ENCODE assay signal across 24 mouse cellular contexts in genomic region chrX:38771453-38771852, GRCm38 (mm10). TPM values are rescaled to one million over a fixed set of nuclear protein-coding genes. Genes with fewer than 3 reads are reported as not detected.
A peak's percentile ranks its signal among the peaks of the same experiment; 100 is the strongest.
DNase-seq lines count a peak whose midpoint lies in the region; ATAC-seq and TF ChIP-seq lines count a peak whose summit lies in the region.
"Had no signal": no experiment of that assay in that cellular context is flagged by ENCODE, and none has a peak within 500 bp of the region (broad histone marks: within the 10 kb centered on the region; RNA-seq: fewer than 3 reads in every experiment).

No protein-coding gene starts in this region.

- H3K9me3 ChIP-seq in forebrain, embryonic 14.5 days (replicated peaks; ENCODE audit: control insufficient read depth, low read length): no peaks in the 10 kb centered on the region
- H3K9me3 ChIP-seq in forebrain, embryonic 16.5 days (ENCODE audit: control insufficient read depth, low read length): no peaks in the 10 kb centered on the region
- H3K9me3 ChIP-seq in lung, embryonic 14.5 days (ENCODE audit: low read depth, low read length): no peaks in the 10 kb centered on the region
- H3K9me3 ChIP-seq in midbrain, postnatal 0 days (ENCODE audit: low read length): no peaks in the 10 kb centered on the region
- H3K9me3 ChIP-seq: embryonic facial prominence, embryonic 13.5 days; forebrain, embryonic 10.5 days; heart, embryonic 15.5 days; liver, embryonic 12.5 days had no signal

- H3K4me2 ChIP-seq in forebrain, embryonic 14.5 days (ENCODE audit: low read length): no peak overlapping the region
- H3K4me2 ChIP-seq in forebrain, embryonic 16.5 days (ENCODE audit: low read length): no peak overlapping the region
- H3K4me2 ChIP-seq in lung, embryonic 14.5 days: no peak overlapping the region
- no peak overlapping the region for H3K4me2 ChIP-seq in midbrain, postnatal 0 days (ENCODE audit: low read depth, low read length, poor library complexity, severe bottlenecking)
- H3K4me2 ChIP-seq: embryonic facial prominence, embryonic 13.5 days; heart, embryonic 15.5 days; liver, embryonic 12.5 days had no signal

- no peak overlapping the region for H3K4me3 ChIP-seq in forebrain, embryonic 14.5 days (ENCODE audit: low read depth, low read length)
- H3K4me3 ChIP-seq in forebrain, embryonic 16.5 days (replicated peaks; ENCODE audit: low read length): no peak overlapping the region
- H3K4me3 ChIP-seq in lung, embryonic 14.5 days (ENCODE audit: low read depth, low read length): no peak overlapping the region
- H3K4me3 ChIP-seq in midbrain, postnatal 0 days (ENCODE audit: low read depth, low read length): no peak overlapping the region
- H3K4me3 ChIP-seq: embryonic facial prominence, embryonic 13.5 days; forebrain, embryonic 10.5 days; heart, embryonic 15.5 days; liver, embryonic 12.5 days; myocyte had no signal

- H3K9ac ChIP-seq in forebrain, embryonic 14.5 days (ENCODE audit: low read length): no peak overlapping the region
- no peak overlapping the region for H3K9ac ChIP-seq in forebrain, embryonic 16.5 days (replicated peaks; ENCODE audit: low read depth, low read length)
- no peak overlapping the region for H3K9ac ChIP-seq in lung, embryonic 14.5 days
- no peak overlapping the region for H3K9ac ChIP-seq in midbrain, postnatal 0 days (replicated peaks; ENCODE audit: low read length, poor library complexity, severe bottlenecking)
- H3K9ac ChIP-seq: embryonic facial prominence, embryonic 13.5 days; heart, embryonic 15.5 days; liver, embryonic 12.5 days had no signal

- peak; percentile 46; the same call in 1 of the 2 replicates for ATAC-seq in forebrain, embryonic 14.5 days
- no peak for ATAC-seq in forebrain, embryonic 16.5 days
- ATAC-seq in lung, embryonic 14.5 days (ENCODE audit: insufficient read depth): no peak
- ATAC-seq in midbrain, postnatal 0 days (ENCODE audit: low FRiP score): peak; percentile 60; the same call in 1 of the 2 replicates
- ATAC-seq: liver, embryonic 12.5 days had no signal

- no peak for DNase-seq in forebrain, embryonic 14.5 days (ENCODE audit: low spot score)
- peak; percentile 1 for DNase-seq in lung, embryonic 14.5 days
- DNase-seq in lung, postnatal 10 days: no peak
- peak; percentile 15 for DNase-seq in R1 (ENCODE audit: low read depth, low spot score)
- no peak for DNase-seq in midbrain, postnatal 0 days (ENCODE audit: low spot score)
- no peak for DNase-seq in testis, postnatal 10 days (ENCODE audit: low spot score)
- no peak for DNase-seq in frontal cortex, postnatal 25 days (ENCODE audit: low spot score in 2 of 2)
- DNase-seq: adrenal gland, adult 2 months; B cell, adult 2 months; thymus, adult 2 months had no signal

- H3K27me3 ChIP-seq in forebrain, embryonic 14.5 days (replicated peaks; ENCODE audit: control insufficient read depth, insufficient read depth, low read length): no peaks in the 10 kb centered on the region
- H3K27me3 ChIP-seq in forebrain, embryonic 16.5 days (replicated peaks; ENCODE audit: control insufficient read depth, insufficient read depth, low read length): no peaks in the 10 kb centered on the region
- no peaks in the 10 kb centered on the region for H3K27me3 ChIP-seq in lung, embryonic 14.5 days (ENCODE audit: insufficient read depth, low read length)
- H3K27me3 ChIP-seq in midbrain, postnatal 0 days (ENCODE audit: insufficient read depth, low read length): no peaks in the 10 kb centered on the region
- H3K27me3 ChIP-seq: embryonic facial prominence, embryonic 13.5 days; heart, embryonic 15.5 days; liver, embryonic 12.5 days had no signal

- H3K36me3 ChIP-seq in forebrain, embryonic 14.5 days (ENCODE audit: control insufficient read depth, insufficient read depth, low read length): no peaks in the 10 kb centered on the region
- H3K36me3 ChIP-seq in forebrain, embryonic 16.5 days (ENCODE audit: control insufficient read depth, insufficient read depth): no peaks in the 10 kb centered on the region
- no peaks in the 10 kb centered on the region for H3K36me3 ChIP-seq in lung, embryonic 14.5 days (ENCODE audit: insufficient read depth)
- H3K36me3 ChIP-seq in midbrain, postnatal 0 days (ENCODE audit: insufficient read depth, low read length): no peaks in the 10 kb centered on the region
- H3K36me3 ChIP-seq: embryonic facial prominence, embryonic 13.5 days; forebrain, embryonic 10.5 days; heart, embryonic 15.5 days; liver, embryonic 12.5 days had no signal

- no peaks in the 10 kb centered on the region for H3K4me1 ChIP-seq in forebrain, embryonic 14.5 days (ENCODE audit: control insufficient read depth, insufficient read depth, low read length)
- no peaks in the 10 kb centered on the region for H3K4me1 ChIP-seq in forebrain, embryonic 16.5 days (replicated peaks; ENCODE audit: control insufficient read depth, insufficient read depth, low read length)
- H3K4me1 ChIP-seq in lung, embryonic 14.5 days (ENCODE audit: insufficient read depth): no peaks in the 10 kb centered on the region
- H3K4me1 ChIP-seq in midbrain, postnatal 0 days (ENCODE audit: insufficient read depth, low read length): no peaks in the 10 kb centered on the region
- H3K4me1 ChIP-seq: embryonic facial prominence, embryonic 13.5 days; forebrain, embryonic 10.5 days; heart, embryonic 15.5 days; liver, embryonic 12.5 days had no signal

- WGBS in forebrain, embryonic 14.5 days: 86% methylated on average over 2 of the region's 2 CpGs
- WGBS in forebrain, embryonic 16.5 days: 83% methylated on average over 2 of the region's 2 CpGs
- WGBS in lung, embryonic 14.5 days: 72% methylated on average over 2 of the region's 2 CpGs
- WGBS in midbrain, postnatal 0 days: 88% methylated on average over 2 of the region's 2 CpGs

- H3K27ac ChIP-seq in forebrain, embryonic 14.5 days (ENCODE audit: low read depth, low read length): no peak overlapping the region
- no peak overlapping the region for H3K27ac ChIP-seq in forebrain, embryonic 16.5 days (ENCODE audit: low read length)
- H3K27ac ChIP-seq in lung, embryonic 14.5 days (ENCODE audit: low read depth): no peak overlapping the region
- H3K27ac ChIP-seq in midbrain, postnatal 0 days (ENCODE audit: low read depth, low read length): no peak overlapping the region
- H3K27ac ChIP-seq: embryonic facial prominence, embryonic 13.5 days; forebrain, embryonic 10.5 days; heart, embryonic 15.5 days; liver, embryonic 12.5 days had no signal

- no peak for TF ChIP-seq CTCF in lung, embryonic 14.5 days (IDR thresholded peaks at IDR 0.05; ENCODE audit: low read depth)
- TF ChIP-seq CTCF in midbrain, postnatal 0 days (IDR thresholded peaks at IDR 0.05): peak; percentile 25

RNA-seq across cellular contexts. Expression of gene 6030498E09Rik, which starts 1.0 kb away (rescaled TPM):
- polyA plus RNA-seq in forebrain, embryonic 14.5 days (2014; fragmentation: Nextera tagmentation; extraction: Ambion mirVana): 0.25 TPM in 1 of 2 replicates, not detected in the other
- not detected in 2 replicates for polyA plus RNA-seq in forebrain, embryonic 16.5 days (2015; fragmentation: Nextera tagmentation; extraction: Ambion mirVana)
- not detected in 2 replicates for polyA plus RNA-seq in lung, embryonic 14.5 days (2014; fragmentation: Nextera tagmentation; extraction: Ambion mirVana)
- 0.71 TPM in 1 of 2 replicates, not detected in the other for total RNA-seq in midbrain, postnatal 0 days (2014; rRNA removed)
- 0.11 TPM in 1 of 2 replicates, not detected in the other for polyA plus RNA-seq in midbrain, postnatal 0 days (2015; fragmentation: Nextera tagmentation; extraction: Ambion mirVana)
- total RNA-seq: gastrocnemius, adult 18-20 months; granulocyte monocyte progenitor cell, adult 5-6 weeks; left cerebral cortex, adult 18-20 months; megakaryocyte, adult 5-6 weeks had no signal
- polyA plus RNA-seq: adrenal gland, adult 2 months; embryonic facial prominence, embryonic 13.5 days; forebrain, embryonic 10.5 days; kidney, embryonic 16.5 days; limb, embryonic 11.5 days; myocyte; stomach, embryonic 14.5 days; thymus, adult 2 months; urinary bladder, adult 2 months had no signal

Comparison
In these comparisons a context has a peak if more than half of its experiments do, and no peak if none do; other contexts are left out.
1. ATAC-seq: peak in forebrain, embryonic 14.5 days (single experiment) and midbrain, postnatal 0 days (single experiment); none in forebrain, embryonic 16.5 days (single experiment) and lung, embryonic 14.5 days (single experiment).
2. DNase-seq: peak in lung, embryonic 14.5 days (single experiment) and R1 (single experiment); none in forebrain, embryonic 14.5 days (single experiment), lung, postnatal 10 days (single experiment), midbrain, postnatal 0 days (single experiment), testis, postnatal 10 days (single experiment) and frontal cortex, postnatal 25 days (0 of 2).